Mouse (Mus musculus): Measurements from ENCODE around the gene Sbno1.

GRCm38 (mm10) chr5:124337103-124337502, 88.7 kb downstream of the Sbno1 start:
- no peak for TF ChIP-seq POLR2A (IDR thresholded peaks at IDR 0.05; ENCODE audit: control insufficient read depth, low read depth, low read length)
- TF ChIP-seq CTCF (IDR thresholded peaks at IDR 0.05; ENCODE audit: control insufficient read depth, insufficient read depth, insufficient replicate concordance, low read depth, low read length), result no peak
